In genomic region chr9:73005106-73005505, GRCm38 (mm10) we compare ENCODE assay signal across 28 mouse cellular contexts. TPM values are rescaled to one million over a fixed set of nuclear protein-coding genes. Genes with fewer than 3 reads are reported as not detected.
DNase-seq lines count a peak whose midpoint lies in the region; ATAC-seq lines count a peak whose summit lies in the region.
"Had no signal": no experiment of that assay in that cellular context is flagged by ENCODE, and none has a peak within 500 bp of the region (broad histone marks: within the 10 kb centered on the region; RNA-seq: fewer than 3 reads in every experiment).

No protein-coding gene starts in this region.

- H3K4me1 ChIP-seq in intestine, embryonic 15.5 days (replicated peaks) = no peaks in the 10 kb centered on the region
- H3K4me1 ChIP-seq: embryonic facial prominence, embryonic 13.5 days; embryonic facial prominence, embryonic 15.5 days; forebrain, embryonic 13.5 days; forebrain, embryonic 15.5 days had no signal

- no peaks in the 10 kb centered on the region for H3K27me3 ChIP-seq in intestine, embryonic 15.5 days (replicated peaks)
- H3K27me3 ChIP-seq: embryonic facial prominence, embryonic 13.5 days; embryonic facial prominence, embryonic 15.5 days; forebrain, embryonic 13.5 days; forebrain, embryonic 15.5 days; Patski had no signal

- no peak overlapping the region for H3K4me2 ChIP-seq in intestine, embryonic 15.5 days (replicated peaks)
- H3K4me2 ChIP-seq: embryonic facial prominence, embryonic 13.5 days; embryonic facial prominence, embryonic 15.5 days; forebrain, embryonic 13.5 days; forebrain, embryonic 15.5 days had no signal

- H3K4me3 ChIP-seq in intestine, embryonic 15.5 days (replicated peaks) = no peak overlapping the region
- H3K4me3 ChIP-seq: embryonic facial prominence, embryonic 13.5 days; embryonic facial prominence, embryonic 15.5 days; erythroblast, embryonic 14.5 days; forebrain, embryonic 13.5 days; forebrain, embryonic 15.5 days had no signal

- DNase-seq in ES-CJ7 (ENCODE audit: low read depth, low spot score) = peak; percentile 62
- peak; percentile 80 for DNase-seq in R1 (ENCODE audit: low read depth, low spot score)
- DNase-seq in cerebellum, postnatal 10 days = no peak
- no peak for DNase-seq in adipocyte (ENCODE audit: low spot score)
- DNase-seq: adrenal gland, adult 2 months; adrenal gland, postnatal 10 days; adrenal gland, postnatal 25 days; cerebellum, adult 11 months; cerebellum, adult 18-20 months; cerebellum, adult 8-10 months; cerebellum, adult 9-11 months; cerebellum, postnatal 25 days; embryo, embryonic 11 days; forebrain, postnatal 0 days had no signal

- no peak overlapping the region for H3K9ac ChIP-seq in intestine, embryonic 15.5 days
- H3K9ac ChIP-seq: embryonic facial prominence, embryonic 13.5 days; embryonic facial prominence, embryonic 15.5 days; forebrain, embryonic 13.5 days; forebrain, embryonic 15.5 days; forebrain, postnatal 0 days had no signal

- no peaks in the 10 kb centered on the region for H3K9me3 ChIP-seq in intestine, embryonic 15.5 days
- H3K9me3 ChIP-seq: embryonic facial prominence, embryonic 13.5 days; embryonic facial prominence, embryonic 15.5 days; forebrain, embryonic 13.5 days; forebrain, embryonic 15.5 days; G1E had no signal

- no peak overlapping the region for H3K27ac ChIP-seq in intestine, embryonic 15.5 days
- H3K27ac ChIP-seq: embryonic facial prominence, embryonic 13.5 days; embryonic facial prominence, embryonic 15.5 days; forebrain, embryonic 13.5 days; forebrain, embryonic 15.5 days had no signal

- 83% methylated on average over 6 of the region's 6 CpGs for WGBS in intestine, embryonic 15.5 days

- 0 out of 2 replicates have a peak, but pooled peaks have one; percentile 35 for ATAC-seq in megakaryocyte, adult 5-6 weeks (ENCODE audit: poor library complexity, severe bottlenecking)
- ATAC-seq in intestine, embryonic 15.5 days = no peak
- ATAC-seq: activated CD4-positive, CD25-positive, alpha-beta regulatory T cell, adult 4 months; forebrain, embryonic 13.5 days; forebrain, embryonic 15.5 days; forebrain, postnatal 0 days; Patski had no signal

- no peaks in the 10 kb centered on the region for H3K36me3 ChIP-seq in intestine, embryonic 15.5 days

RNA-seq across cellular contexts. Expression of gene Ccpg1, which starts 19.9 kb away (rescaled TPM):
- 74.2 and 85.3 TPM in 2 replicates for total RNA-seq in megakaryocyte, adult 5-6 weeks (2015)
- 168 and 169 TPM in 2 replicates for total RNA-seq in megakaryocyte, adult 5-6 weeks (2017)
- polyA plus RNA-seq in intestine, embryonic 15.5 days (2015; fragmentation: Nextera tagmentation; extraction: Ambion mirVana) = 25.0 and 25.4 TPM in 2 replicates

RNA-seq across cellular contexts. Expression of gene Ccpg1os, which starts 19.9 kb away (rescaled TPM):
- total RNA-seq in megakaryocyte, adult 5-6 weeks (2015) = 1.7 and 2.4 TPM in 2 replicates
- total RNA-seq in megakaryocyte, adult 5-6 weeks (2017) = 1.1 and 4.9 TPM in 2 replicates
- 11.8 and 12.0 TPM in 2 replicates for polyA plus RNA-seq in intestine, embryonic 15.5 days (2015; fragmentation: Nextera tagmentation; extraction: Ambion mirVana)

RNA-seq across cellular contexts. Expression of gene Pigb, which starts 35.1 kb away (rescaled TPM):
- total RNA-seq in megakaryocyte, adult 5-6 weeks (2015) = 24.1 and 25.4 TPM in 2 replicates
- total RNA-seq in megakaryocyte, adult 5-6 weeks (2017) = 5.1 TPM in 2 replicates
- 14.0 and 14.9 TPM in 2 replicates for polyA plus RNA-seq in intestine, embryonic 15.5 days (2015; fragmentation: Nextera tagmentation; extraction: Ambion mirVana)

RNA-seq across cellular contexts. Expression of gene Rab27a, which starts 39.5 kb away (rescaled TPM):
- 55.5 and 58.9 TPM in 2 replicates for total RNA-seq in megakaryocyte, adult 5-6 weeks (2015)
- total RNA-seq in megakaryocyte, adult 5-6 weeks (2017) = 154 and 155 TPM in 2 replicates
- 7.9 and 9.0 TPM in 2 replicates for polyA plus RNA-seq in intestine, embryonic 15.5 days (2015; fragmentation: Nextera tagmentation; extraction: Ambion mirVana)

RNA-seq across cellular contexts. Expression of gene Gm44503, which starts 46.5 kb away (rescaled TPM):
- not detected in 2 replicates for total RNA-seq in megakaryocyte, adult 5-6 weeks (2015)
- total RNA-seq in megakaryocyte, adult 5-6 weeks (2017) = not detected in 2 replicates
- polyA plus RNA-seq in intestine, embryonic 15.5 days (2015; fragmentation: Nextera tagmentation; extraction: Ambion mirVana) = not detected in 2 replicates
- total RNA-seq: adrenal gland, adult 2 months; adrenal gland, postnatal 25 days; adrenal gland, postnatal 4 days; G1E had no signal
- polyA plus RNA-seq: activated CD4-positive, CD25-positive, alpha-beta regulatory T cell, adult 4 months; brain, embryonic 14.5 days; C2C12; cortical plate, adult 2 months; embryonic facial prominence, embryonic 13.5 days; embryonic facial prominence, embryonic 15.5 days; forebrain, embryonic 13.5 days; forebrain, embryonic 15.5 days; forebrain, postnatal 0 days; Patski had no signal

Comparison
In these comparisons a context has a peak if more than half of its experiments do, and no peak if none do; other contexts are left out.
1. DNase-seq: peak in ES-CJ7 (single experiment) and R1 (single experiment); none in cerebellum, postnatal 10 days (0 of 2) and adipocyte (single experiment).